Mouse (Mus musculus): ENCODE measurements around the gene Ccdc50.

Ccdc50 gene

GRCm38 (mm10) chr16:27395251-27396037, 6.8 kb downstream of the Ccdc50 start:
- no peak for DNase-seq (ENCODE audit: low spot score)

- no peak for DNase-seq (ENCODE audit: low spot score)
Observed at GRCm38 (mm10) chr16:27396951-27397350, 8.3 kb downstream of the Ccdc50 start.

DNA sequence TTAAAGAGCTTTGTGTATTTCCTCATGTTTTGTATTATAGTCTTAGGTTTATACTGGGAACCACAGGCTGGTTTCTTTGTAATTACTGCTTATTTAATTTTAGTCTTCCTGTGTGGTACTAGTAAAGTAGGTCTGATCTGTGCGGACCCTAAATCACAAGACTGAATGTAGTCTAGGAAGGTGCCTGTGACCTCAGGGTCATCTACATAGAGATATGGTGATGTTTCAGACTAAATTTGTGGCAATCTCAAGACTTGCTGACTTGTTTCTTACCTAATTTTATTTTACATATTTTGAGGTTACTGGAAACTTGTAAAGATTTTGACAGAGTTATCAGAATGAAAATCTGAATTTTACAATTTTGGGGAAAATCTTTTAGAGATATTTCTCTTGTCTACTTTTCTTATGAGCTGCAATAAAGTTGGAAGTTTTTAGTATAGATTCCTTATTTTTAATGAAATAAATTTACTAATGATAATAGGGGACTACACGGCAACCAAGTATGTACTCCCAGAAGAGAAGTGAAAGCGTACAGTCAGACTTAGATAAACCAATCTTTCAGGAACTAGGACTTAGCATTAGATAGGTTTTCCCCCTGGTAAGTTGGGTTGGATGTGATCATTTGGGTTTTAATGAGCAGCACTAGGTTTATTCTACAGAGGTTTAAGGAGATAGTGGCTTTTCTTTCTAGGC, 10.5 kb downstream of the Ccdc50 start:
- DNase-seq (ENCODE audit: low spot score), result no peak

DNA sequence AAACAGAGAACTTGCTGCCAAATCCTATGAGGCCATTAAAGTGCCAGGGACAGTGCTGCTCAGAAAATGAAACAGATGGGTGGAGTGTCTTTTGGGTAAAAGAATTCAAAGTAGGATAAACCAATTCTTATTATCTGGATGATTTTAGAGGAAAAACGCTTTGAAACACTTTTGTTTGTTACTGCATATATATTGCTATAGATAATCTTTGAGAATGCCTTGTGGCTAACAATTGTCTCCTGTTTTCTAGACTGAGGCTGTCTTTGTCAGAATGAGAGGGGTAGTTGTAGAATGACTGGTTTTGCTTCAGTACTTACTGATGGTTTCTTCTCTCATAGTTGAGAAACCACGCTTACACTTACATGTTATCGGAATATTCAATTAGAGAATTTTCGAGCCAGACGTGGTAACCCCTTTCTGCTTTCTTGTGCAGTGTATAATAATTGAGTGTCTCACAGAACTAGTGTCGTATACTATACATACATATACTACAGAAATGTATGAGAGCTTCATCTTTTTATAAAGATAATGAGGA, 11.1 kb downstream of the Ccdc50 start:
- DNase-seq (ENCODE audit: low spot score), result no peak

GRCm38 (mm10) chr16:27401579-27401978, 12.9 kb downstream of the Ccdc50 start:
- no peak for DNase-seq (ENCODE audit: low spot score)

GRCm38 (mm10) chr16:27404107-27404506, 15.4 kb downstream of the Ccdc50 start:
- DNase-seq (ENCODE audit: low spot score), result no peak

DNA sequence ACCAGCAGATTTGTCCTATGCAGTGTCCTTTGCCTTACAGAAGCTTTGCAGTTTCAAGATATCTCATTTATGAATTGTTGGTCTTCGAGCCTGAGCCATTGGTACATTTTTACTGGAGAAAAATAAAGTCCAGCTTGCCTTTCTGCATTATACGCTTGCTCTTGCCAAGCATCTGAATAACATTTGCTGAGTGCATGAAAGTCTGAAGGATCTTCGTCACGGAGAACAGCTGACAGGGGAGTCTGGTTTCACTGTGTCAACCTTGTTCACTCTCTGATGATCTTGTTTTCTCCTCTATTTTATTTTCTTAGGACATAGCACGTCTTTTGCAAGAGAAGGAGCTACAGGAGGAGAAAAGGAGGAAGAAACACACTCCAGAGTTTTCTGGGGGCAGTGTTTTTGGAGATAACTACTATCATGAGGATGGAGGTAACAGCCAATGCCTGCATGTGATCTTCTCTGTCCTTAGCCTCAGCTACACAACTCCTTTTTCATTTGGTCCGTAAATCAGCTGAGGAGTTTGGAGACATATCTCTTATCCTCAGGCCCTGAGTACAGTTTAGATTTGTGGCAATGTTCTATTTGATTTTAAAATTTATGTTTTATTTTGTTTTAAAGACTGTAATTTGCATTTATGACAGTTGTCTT, 28.4 kb downstream of the Ccdc50 start:
- DNase-seq (ENCODE audit: low spot score), result no peak

- DNase-seq (ENCODE audit: low spot score), result no peak
Observed at GRCm38 (mm10) chr16:27417632-27418031, 29.0 kb downstream of the Ccdc50 start.

DNA sequence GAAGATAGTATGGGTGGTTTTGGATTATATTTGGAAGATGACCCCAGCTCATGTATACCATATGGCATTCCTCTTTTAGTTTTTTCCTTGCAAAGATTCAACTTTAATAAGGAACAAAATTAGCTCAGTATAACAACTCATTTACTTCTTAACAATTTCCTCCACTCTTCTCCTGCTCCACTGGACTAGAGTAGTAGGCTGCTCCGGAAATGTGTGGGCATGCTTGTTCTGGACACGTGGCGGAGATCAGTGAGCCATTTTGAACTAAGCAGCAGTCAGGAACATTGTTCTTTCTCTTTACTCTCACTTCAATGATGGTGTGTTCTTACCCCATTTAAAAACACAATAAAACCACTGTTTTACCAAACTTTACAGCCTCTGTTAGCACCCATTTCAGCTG, 32.3 kb downstream of the Ccdc50 start:
- DNase-seq (ENCODE audit: low spot score), result no peak

DNA sequence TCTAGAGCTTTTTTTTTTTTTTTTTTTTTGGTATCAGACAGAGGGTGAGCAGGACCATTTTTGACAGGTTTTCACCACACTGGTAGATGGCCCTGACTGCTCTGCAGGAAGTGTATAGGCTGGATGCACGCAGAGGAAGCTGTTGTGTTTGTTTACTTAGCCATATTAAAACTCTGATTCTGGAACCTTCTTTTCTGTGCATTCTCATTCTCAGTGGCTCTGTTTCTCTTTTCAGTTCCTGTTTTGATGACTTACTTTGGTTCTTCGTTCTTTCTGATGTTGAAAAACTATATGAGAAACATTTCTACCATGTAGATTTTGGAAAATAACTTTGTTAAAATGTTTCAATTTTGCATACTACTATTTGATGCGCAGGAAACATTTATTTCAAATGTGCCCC, 46.4 kb downstream of the Ccdc50 start:
- DNase-seq (ENCODE audit: low spot score), result no peak

DNA sequence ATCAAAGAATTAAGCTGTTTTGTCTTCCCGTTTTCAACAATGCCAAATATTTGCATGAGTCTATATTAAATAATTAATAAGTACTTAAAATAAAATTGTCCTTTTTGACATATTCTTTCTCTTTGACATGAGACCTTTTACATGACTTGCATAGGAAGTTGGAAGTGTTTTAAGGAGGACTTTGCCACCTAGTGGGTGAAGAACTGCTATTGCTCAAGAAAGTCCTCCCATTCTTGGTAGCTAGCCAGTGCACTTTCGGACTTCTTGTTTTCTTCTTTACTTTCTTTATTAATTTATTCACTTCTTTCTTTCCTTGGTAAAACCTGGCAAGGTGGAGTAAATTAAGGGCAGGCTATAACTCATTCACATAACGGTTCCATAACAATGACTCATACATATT, 55.3 kb downstream of the Ccdc50 start:
- DNase-seq (ENCODE audit: low spot score), result no peak

GRCm38 (mm10) chr16:27449360-27449759, 60.7 kb downstream of the Ccdc50 start:
- DNase-seq (ENCODE audit: low spot score), result no peak

DNA sequence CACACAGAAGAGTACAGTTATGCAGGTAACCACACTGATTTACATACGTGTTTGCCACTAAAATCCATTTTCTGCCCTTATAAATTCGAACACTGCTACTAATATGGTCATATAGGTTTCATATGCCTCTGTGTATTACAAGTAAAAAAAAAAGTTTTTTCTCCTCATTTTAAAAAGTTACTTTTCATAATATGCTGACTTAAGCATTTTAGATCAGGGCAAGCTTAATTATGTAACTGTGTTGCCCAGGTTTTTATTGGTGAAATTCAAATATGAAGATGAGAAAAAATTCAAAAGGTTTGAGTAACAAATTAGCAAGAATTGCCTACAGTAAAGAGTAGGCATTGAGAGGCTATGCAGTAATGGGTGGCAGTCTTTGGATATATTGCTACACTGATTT, 62.0 kb downstream of the Ccdc50 start:
- no peak for DNase-seq (ENCODE audit: low spot score)

DNA sequence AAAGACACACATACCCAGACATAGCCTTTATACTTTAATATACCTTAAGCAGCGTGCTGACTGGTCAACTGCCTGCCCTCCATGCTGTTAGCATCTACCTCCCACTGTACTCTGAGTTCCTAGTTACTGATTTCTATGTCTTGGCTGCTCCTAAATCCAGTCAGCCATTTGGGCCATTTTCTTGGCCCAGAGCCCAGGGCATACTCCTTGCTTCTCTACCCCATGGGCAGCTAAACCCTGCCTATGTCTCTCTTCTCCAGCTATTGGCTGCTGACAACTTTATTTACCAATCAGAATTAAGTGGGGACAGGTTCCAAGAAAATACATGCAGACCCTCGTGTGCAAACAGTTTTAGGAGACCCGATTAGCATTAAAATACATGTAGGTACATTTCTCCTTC, 64.7 kb downstream of the Ccdc50 start:
- DNase-seq (ENCODE audit: low spot score), result no peak

DNA sequence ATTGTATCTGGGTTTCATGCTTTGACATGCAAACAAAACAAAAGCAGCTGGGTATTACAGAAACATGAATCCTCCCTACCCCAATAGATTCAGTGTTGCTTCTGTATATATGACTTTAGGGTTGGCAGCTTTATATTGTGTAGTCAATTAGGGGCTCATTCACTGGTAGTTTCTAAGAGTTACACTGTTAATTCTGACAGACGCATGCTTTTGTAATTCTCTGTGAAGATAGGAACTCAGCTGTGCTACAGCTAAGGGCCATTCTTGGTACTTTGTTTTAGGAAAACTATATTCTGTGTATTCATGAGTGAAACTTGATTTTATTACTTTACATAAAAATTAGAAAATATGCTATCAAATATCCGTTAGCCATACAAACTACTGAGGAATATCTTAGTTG, 65.2 kb downstream of the Ccdc50 start:
- DNase-seq (ENCODE audit: low spot score), result no peak

- DNase-seq (ENCODE audit: low spot score), result peak; percentile 49
Observed at GRCm38 (mm10) chr16:27457273-27457672, 68.6 kb downstream of the Ccdc50 start.

DNA sequence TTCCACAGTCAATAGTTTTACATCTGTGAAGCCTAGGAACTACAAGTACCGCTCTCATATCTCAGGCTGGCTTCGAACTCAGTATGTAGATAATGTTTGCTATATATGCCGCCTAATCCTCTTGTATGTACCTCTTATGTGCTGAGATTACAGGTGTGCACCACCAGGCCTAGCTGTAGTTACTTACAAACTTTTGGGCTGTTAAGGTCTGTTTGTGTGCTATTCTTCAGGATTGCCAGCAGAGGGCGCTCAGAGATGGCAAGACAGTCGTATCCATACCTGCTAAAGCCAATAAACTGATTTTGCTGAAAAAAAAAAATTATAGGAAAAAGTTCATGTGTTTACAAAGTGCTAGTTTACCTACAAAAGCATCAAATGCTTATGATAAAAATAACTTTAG, 80.1 kb downstream of the Ccdc50 start:
- no peak for DNase-seq (ENCODE audit: low spot score)

DNA sequence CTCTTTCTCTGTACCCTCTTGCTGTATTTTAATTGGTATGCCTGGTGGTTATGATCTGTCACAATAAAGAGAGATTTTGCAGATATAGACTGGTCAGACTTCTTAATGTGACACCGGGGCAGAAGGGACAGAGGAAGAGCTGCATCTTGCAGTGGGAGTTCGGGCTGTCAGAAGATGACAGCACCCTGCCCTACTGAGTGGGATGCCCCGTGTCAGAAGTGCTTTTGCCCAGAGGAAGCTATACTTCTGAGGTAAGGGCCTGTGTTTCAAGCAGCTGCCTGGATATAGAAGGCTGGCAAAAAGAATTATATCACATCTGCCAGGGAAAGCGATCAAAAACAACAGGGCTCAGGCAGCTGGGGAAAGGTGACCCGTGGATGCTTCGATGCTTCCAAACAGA, 82.7 kb downstream of the Ccdc50 start:
- DNase-seq (ENCODE audit: low spot score), result no peak

GRCm38 (mm10) chr16:27483834-27484233, 95.2 kb downstream of the Ccdc50 start:
- DNase-seq (ENCODE audit: low spot score), result no peak
